Mouse (Mus musculus): ENCODE measurements around the gene St6galnac3. TPM values are rescaled to one million over a fixed set of nuclear protein-coding genes. Genes with fewer than 3 reads are reported as not detected.

St6galnac3 gene
- total RNA-seq, 2 experiments from 2014 or later, result 10.7 to 12.7 TPM

DNA sequence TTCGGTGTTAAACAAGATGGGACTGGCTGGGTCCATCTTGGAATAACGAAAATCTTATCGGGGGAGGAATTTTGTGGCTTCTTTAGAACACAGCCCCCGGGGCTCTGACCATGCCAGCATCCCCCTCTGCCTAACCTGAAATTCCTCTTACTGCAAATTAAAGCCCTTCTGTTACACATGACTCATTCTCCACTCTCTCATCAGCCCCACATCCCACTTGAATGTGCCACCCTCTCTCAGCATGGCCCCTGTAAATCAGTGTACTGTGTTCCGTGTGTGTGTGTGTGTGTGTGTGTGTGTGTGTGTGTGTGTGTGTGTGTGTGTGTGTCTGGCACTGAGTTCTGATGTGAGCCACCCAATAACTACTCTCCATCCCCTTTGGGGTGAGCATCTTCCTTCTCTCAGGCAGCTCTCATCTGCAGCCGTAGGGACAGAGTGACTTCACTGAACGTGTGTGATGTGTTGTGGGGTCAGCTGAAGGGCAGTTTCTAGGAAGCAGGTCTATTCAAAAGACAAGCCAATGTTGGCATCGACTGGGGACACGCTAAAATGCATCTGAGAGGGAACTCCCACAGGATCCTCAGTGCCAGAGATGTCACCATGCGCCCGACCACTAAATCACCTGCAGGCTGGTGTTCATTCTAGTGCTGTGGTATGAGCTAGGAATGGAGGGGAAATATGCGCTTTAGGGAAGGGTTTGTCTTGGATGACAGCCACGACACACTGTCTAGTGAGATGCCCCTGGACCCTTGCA lies 11.0 kb upstream of the St6galnac3 start:
- no peak for DNase-seq (ENCODE audit: extremely low spot score in 1 of 2, low spot score in 2 of 2)
- intact Hi-C loops (cut with DNase I), result no loop called here

DNA sequence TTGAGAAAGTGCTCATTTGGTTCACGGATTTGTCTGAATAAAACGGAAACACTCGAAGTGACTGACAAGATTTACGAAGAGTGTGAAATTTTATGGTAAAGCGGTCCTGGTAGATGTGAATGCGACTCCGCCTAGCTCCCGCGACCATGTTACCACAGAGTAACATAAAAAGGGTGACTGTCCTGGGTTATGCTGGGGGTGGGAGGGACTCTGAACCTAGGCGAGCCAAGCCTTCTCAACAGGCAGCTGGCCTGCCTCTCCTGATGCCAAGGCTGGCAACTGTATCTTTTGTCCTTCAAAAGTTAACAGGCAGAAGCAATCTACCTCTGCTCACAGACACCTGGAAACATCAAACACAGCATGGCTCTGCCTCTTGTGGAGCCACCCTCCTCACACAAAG lies 9.8 kb upstream of the St6galnac3 start:
- no peak for DNase-seq (ENCODE audit: extremely low spot score in 1 of 2, low spot score in 2 of 2)
- intact Hi-C loops (cut with DNase I), result no loop called here

DNA sequence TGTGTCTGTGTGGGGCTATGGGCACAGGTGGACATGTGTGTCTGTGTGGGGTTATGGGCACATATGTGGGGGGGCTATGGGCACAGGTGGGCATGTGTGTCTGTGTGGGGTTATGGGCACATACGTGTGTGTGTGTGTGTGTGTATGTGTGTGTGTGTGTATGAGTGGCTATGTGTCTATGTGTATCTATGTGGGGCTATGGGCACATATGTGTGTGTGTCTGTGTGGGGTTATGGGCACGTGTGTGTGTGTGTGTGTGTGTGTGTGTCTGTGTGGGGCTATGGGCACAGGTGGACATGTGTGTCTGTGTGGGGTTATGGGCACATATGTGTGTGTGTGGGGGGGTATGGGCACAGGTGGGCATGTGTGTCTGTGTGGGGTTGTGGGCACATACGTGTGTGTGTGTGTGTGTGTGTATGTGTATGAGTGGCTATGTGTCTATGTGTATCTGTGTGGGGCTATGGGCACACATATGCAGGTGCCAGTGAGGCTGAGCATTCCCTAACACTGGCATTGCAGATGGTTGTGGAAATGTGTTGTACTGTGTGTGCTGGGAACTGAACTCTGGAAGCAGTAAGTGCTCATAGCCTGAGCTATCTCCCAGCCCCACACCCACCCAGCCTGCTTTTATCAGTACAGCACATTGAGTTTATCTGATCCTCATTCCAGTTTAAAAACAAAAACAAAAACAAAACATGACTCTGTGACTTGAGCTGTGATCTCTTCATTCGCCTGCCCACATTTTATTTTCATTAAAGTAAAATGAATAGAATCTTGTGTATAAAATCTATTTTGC lies 8.6 kb upstream of the St6galnac3 start:
- DNase-seq (ENCODE audit: extremely low spot score in 1 of 2, low spot score in 2 of 2), result no peak
- intact Hi-C loops (cut with DNase I), result no loop called here

DNA sequence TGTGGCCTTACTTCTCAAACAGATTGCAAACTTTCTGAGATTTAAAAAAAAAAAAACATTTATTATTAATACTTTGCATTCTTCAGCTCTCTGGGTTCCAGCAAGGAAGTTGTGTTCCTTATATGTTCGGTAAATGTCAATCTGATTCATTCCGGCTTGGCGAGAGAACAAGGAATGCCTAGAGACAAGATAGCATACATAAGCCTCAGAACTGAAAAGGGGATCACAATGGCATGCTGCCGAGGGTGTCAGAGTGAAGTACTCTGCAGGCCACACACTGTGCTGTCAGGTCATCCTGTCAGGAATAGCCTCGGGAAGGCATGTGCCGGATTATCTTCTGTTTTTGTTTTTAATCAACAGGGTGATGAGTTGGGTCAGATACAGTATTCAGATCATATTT lies 7.8 kb upstream of the St6galnac3 start:
- intact Hi-C loops (cut with DNase I), result no loop called here
- DNase-seq (ENCODE audit: extremely low spot score in 1 of 2, low spot score in 2 of 2), result no peak

DNA sequence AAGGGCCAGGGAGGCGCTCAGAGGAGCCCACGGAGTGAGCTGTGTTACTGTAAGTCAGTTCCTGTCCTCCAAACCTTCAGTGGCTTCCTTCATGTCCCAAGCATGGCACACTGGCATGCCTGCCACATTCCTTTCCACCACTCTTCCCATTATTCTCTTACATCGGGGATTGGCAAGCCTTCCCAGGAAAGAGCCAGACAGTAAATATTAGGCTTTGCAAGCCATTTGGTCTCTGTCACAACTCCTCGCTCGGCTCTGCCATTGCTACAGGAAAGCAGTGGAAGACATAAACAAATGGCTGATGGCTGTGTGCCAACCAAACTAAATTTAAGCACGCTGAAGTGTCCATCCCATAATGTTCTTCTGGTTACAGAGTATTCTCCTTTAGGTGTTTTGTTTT lies 7.1 kb upstream of the St6galnac3 start:
- DNase-seq (ENCODE audit: extremely low spot score in 1 of 2, low spot score in 2 of 2), result no peak
- intact Hi-C loops (cut with DNase I), result no loop called here

DNA sequence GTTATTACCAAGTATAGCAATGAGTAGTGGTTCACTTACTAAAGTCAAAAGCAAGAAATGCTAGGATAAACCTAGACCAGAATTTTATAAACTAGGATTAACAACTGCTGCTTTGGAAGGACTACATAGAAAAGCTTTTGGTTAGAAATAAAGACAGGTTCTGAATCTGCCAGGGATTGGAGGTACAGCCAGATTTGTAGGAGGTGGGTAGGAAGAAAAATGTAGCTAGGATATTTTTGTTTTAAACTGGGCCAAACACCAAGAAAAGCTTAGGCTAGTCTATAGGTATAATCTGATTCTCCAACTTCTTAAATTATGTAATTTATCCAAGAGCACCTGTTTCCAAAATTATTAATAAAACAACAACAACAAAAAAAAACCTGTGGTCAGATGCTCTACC lies 3.6 kb upstream of the St6galnac3 start:
- no peak for DNase-seq (ENCODE audit: extremely low spot score in 1 of 2, low spot score in 2 of 2)
- intact Hi-C loops (cut with DNase I), result no loop called here

DNA sequence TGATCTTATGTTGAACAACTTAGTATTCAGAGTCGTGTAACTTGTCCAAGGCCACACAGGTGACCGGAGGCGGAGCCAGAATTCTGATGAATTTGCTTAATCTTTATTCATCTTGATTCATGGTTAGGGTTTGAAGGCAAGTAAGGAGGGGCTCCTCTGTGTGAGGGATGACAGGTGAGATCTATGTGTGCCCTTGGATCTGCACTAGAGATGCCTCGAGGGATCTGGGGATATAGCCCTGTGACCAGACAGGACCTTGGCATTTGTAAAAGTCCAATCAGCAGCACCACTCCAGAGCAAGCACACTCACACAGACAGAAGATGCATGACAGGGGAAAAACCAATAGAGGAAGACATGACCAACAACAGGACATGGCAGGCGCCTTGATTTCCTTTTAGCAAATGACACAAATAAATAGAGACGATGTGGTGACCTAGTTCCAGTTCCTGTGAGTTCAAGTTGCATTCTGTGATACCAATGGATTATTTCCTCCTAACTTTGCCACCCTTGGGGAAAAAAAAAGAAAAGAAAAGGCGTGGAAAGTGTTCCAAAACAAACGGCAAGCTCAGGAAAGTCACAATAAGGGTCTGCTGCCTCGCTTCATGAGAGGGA lies 1.4 kb downstream of the St6galnac3 start:
- intact Hi-C loops (cut with DNase I), result no loop called here
- peak in 1 of 2 experiments; percentile 15 for DNase-seq (ENCODE audit: extremely low spot score in 1 of 2, low spot score in 2 of 2)

DNA sequence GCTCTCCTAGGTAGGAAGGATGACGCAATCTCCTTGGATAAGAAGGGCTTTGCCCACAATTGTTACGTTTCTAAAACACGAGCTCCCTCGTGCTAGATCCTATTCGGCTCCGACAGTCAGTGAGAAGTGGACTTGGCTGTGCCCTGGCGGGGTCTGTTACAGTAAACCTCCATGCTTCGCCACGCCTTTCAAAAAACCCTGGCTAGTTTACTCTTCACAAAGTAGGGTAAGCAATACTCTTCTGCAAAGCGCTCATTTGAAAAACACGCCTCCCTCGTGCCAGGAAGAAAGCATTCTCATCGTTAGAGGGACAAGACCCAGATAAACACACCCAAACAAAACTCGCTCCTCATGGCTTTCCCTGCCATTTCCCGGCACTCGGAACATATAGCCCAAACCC lies 3.4 kb downstream of the St6galnac3 start:
- no peak for DNase-seq (ENCODE audit: extremely low spot score in 1 of 2, low spot score in 2 of 2)
- intact Hi-C loops (cut with DNase I), result no loop called here

DNA sequence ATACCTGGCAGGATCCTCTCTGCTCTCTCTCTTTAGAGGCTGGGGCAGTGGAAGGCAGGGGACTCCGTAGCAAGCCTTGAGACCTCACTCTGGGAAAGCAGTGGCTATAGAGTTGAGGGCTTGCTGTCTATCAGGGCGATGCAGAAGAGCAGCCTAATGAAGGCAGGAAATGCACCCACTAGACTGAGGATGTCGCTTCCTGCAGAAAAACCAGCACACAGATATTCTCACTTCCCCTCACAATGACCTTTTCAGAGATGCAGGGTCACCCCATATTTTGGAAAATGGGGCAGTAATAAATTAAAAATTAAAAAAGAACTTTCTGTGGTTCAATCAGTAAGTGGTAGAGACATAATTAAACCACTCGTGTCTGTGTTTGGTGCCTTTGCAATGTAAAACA lies 4.1 kb downstream of the St6galnac3 start:
- DNase-seq (ENCODE audit: extremely low spot score in 1 of 2, low spot score in 2 of 2), result no peak
- intact Hi-C loops (cut with DNase I), result no loop called here

DNA sequence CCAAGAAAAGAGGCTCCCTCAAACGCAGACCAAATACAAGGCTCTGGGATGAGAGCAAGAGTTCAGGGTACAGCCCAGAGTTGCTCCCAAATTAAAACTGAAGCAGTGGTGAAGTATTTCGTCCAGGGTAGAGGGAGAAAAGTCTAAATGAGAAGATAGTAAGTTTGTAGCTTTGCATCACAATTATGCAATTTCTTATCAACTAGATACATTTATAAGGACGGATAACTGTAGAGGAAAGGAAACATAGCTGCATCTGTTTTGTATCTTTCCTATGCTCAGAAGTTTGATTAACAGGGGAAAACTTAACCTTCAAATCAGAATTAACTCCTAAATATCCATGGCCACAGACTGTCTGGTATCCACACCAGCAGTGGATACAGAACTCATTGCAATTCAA lies 4.7 kb downstream of the St6galnac3 start:
- intact Hi-C loops (cut with DNase I), result no loop called here
- no peak for DNase-seq (ENCODE audit: extremely low spot score in 1 of 2, low spot score in 2 of 2)

DNA sequence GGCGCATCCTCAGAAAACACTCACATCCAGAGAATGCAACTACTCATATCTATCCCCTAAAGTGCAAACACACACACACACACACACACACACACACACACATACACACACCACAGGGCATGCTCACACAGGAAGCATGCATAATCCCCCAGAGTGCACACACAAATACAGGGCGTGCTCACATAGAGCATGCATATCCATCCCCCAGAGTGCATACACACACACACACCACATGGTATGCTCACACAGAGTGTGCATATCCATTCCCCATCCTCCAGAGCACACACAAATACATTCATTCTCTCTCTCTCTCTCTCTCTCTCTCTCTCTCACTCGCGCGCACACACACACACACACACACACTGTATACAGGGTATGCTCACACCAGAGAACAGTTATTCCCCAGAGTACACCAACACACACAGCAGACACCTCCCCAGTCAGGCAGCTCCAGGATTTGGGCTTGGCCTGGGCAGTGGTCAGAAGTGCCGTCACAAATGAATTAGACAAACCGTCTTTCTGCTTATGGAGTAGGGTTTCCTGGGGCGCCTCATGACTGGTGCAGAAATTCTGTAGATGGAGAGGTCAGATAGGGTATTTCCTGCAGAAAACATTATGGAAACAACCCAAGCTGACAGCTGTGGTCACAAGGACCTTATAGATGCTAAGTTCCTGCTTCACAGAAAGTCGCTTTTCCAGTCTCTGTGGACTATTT lies 5.6 kb downstream of the St6galnac3 start:
- intact Hi-C loops (cut with DNase I), result no loop called here
- DNase-seq (ENCODE audit: extremely low spot score in 1 of 2, low spot score in 2 of 2), result no peak

DNA sequence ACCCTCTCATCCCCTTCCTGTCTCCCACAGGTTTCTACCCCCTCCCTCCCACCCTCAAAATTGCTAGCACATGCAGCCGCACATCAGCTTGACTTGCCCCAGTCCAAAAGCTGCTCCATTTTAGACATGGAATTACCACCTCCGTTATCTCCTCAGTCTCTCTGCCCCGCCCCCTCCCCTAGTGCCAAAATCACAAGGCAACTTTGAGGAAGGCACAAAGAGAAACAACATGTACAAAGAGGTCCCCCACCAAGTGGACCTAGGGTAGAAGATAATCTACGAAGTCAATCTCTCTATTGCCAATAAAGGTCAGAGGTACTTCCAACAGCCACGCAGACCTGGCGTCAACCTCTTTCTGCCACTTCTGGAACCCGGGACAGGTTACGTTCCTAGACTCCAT lies 6.2 kb downstream of the St6galnac3 start:
- no peak for DNase-seq (ENCODE audit: extremely low spot score in 1 of 2, low spot score in 2 of 2)

DNA sequence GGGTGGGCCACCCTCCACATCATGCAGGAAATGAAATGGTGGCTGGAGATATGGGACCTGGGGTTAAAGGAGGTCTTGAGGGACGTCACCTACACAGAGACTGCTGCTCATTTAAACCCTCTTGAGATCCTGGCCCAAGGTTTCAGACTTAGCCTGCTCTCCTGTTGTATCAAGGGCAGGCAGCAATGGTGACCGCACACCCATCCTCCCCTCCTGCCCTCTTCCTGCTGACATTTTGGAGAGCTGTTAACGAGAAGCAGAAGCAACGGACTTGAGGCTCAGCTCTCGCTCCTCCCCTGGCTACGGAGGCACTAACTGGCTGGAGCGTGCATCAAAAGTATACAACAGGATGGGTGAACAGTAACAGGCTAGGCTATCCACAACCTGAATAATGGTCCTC lies 7.2 kb downstream of the St6galnac3 start:
- DNase-seq (ENCODE audit: extremely low spot score in 1 of 2, low spot score in 2 of 2), result no peak
- intact Hi-C loops (cut with DNase I), result no loop called here

More for the DNA sequence above, 6.2 kb downstream of the St6galnac3 start:
- intact Hi-C loops (cut with DNase I), result no loop called here

DNA sequence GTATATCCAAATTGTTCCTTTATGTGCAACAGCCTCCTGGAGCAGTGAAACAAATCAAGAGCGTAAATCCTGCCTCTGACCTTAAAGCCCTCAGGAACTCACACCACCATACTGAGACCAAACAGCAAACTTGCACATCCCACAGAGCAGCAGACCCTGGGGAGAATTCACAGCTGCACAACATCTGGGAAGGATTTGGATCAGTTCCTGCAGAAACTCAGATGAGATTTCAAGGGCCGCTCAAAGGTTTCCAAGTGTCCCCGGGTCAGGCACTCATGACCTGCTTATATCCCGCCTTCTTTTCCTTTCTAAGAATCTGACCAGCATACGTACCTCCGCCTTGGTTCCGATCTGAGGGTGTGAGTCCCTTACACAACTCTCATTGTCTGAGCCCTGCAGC lies 9.3 kb downstream of the St6galnac3 start:
- no peak for DNase-seq (ENCODE audit: extremely low spot score in 1 of 2, low spot score in 2 of 2)

DNA sequence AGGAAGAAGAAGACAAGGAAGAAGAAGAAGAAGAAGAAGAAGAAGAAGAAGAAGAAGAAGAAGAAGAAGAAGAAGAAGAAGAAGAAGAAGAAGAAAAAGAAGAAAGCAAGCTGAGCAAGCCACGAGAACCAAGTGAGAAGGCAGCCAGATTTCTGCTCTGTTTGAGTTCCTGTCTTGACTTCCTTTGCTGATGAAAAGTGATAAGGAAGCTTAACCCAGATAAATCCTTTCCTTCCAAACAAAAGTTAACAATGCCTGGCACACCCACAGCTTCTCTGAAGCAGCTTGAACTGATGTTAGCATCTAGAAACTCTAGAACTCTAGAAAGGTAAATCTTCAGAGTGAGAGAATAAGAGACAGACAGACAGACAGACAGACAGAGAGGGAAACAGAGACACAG lies 14.4 kb downstream of the St6galnac3 start:
- no peak for DNase-seq (ENCODE audit: extremely low spot score in 1 of 2, low spot score in 2 of 2)
- intact Hi-C loops (cut with DNase I), result no loop called here

More for the DNA sequence above, 9.3 kb downstream of the St6galnac3 start:
- intact Hi-C loops (cut with DNase I), result no loop called here

DNA sequence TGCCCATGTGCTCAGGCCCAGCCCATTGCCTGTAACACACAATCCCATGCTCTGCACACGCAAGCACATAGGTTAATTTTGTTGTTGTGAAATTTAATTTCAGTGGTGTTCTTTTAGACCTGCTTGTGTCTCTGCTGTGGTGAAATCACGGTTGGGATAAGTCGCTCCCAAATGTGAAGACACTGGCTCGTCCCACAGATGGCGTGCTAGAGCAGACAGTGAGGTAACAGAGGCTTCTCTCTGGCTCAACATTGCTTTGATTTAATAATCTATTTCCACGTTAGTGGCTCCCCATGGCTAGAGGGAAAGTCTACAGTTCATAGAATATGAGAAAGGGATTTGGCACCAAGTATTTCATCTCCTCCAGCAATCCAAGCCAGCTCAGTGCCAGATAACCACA lies 17.3 kb downstream of the St6galnac3 start:
- no peak for DNase-seq (ENCODE audit: extremely low spot score in 1 of 2, low spot score in 2 of 2)
- intact Hi-C loops (cut with DNase I), result no loop called here

DNA sequence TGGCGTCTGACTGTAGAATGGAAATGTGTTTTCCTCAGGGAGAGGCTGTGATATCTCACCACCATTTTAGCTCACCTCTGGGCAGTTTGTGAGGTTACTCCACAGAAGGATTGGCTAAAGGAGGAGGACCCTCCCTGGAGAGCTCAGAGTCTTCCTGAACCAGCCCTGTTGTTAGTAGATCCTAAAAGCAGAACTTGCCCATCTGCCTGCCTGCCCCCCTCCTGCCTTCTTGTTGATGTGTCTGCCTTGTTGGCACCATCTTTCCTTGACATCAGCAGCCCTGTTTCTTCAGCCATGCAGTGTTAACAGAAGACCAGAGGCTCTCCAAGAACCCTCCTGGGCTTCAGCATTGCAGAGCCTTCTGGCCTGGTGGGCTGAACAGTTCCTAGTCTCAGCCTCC lies 18.1 kb downstream of the St6galnac3 start:
- no peak for DNase-seq (ENCODE audit: extremely low spot score in 1 of 2, low spot score in 2 of 2)
- intact Hi-C loops (cut with DNase I), result no loop called here

DNA sequence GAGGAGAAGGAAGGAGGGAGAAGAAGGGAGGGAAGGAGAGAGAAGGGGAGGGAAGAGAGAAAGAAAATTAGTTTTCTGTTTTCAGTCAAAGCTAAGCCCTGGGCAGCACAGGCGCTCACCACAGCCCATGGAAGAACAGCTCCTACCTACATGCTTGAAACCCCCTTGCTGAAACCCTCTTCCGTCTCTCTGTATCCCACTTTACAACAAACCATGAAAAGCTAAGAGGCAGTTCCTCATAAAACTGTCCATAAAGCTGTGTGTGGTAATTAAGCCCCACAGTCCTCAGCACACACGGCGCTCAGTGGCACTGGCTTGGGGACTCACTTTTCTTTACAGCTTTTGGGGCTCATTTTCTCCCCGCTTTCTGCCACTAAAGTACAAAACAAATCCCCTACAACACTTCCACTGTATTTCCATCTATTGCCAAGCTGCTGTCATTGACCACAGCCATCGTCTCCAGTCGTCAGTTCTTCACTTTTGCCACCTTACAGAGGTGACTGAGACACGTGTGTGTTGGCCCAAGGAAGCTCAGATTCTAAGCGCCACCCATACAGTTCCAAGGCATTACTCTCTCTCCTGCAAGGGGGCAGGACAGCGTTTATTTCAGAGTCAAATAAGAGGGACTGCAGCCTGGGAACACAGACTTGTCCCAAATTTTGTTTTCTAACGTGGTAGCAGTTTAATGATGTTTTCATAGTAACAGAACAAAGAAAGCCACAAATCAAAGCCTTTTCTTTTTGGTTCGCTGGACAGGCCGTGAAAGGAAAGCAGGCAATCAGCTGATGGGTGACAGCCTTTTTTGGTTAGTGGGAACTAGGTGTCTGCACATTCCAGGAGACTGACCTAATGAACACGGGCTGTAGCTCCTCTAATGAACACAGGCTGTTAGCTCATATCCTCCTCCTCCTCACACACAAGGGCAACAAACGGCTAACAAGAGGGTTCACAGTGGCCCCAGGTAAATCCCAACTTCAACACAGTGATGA lies 22.9 kb downstream of the St6galnac3 start:
- intact Hi-C loops (cut with DNase I), result no loop called here
- DNase-seq (ENCODE audit: extremely low spot score in 1 of 2, low spot score in 2 of 2), result no peak
